Mouse (Mus musculus): ENCODE measurements around the gene Hexa. TPM values are rescaled to one million over a fixed set of nuclear protein-coding genes. Genes with fewer than 3 reads are reported as not detected.

Gene Hexa
- total and polyA plus RNA-seq, 2 experiments from 2014 or later = 52.7 to 52.9 TPM

GRCm38 (mm10) chr9:59522906-59523305, 16.4 kb upstream of the Hexa start:
- Histone ChIP-seq H3K4me3 (ENCODE audit: low read length) (no peak overlapping the region), H3K27me3 (ENCODE audit: insufficient read depth, low read length) (no peaks in the 10 kb centered on the region), H3K36me3 (ENCODE audit: insufficient read depth, low read length) (no peaks in the 10 kb centered on the region), H3K9ac (replicated peaks; ENCODE audit: low read length) (no peak overlapping the region), H3K9me3 (ENCODE audit: low read length) (no peaks in the 10 kb centered on the region), H3K27ac (no peak overlapping the region), H3K4me1 (ENCODE audit: insufficient read depth, low read length) (no peaks in the 10 kb centered on the region), H3K4me2 (ENCODE audit: low read depth, low read length) (no peak overlapping the region)
- WGBS = 69% methylated on average over 4 of the region's 4 CpGs
- DNase-seq (ENCODE audit: low spot score) (no peak), ATAC-seq (no peak)
- TF ChIP-seq CTCF (IDR thresholded peaks at IDR 0.05; ENCODE audit: low read depth) = no peak

- no peak for TF ChIP-seq CTCF (IDR thresholded peaks at IDR 0.05; ENCODE audit: low read depth)
- Histone ChIP-seq H3K4me1 (ENCODE audit: insufficient read depth, low read length) (no peaks in the 10 kb centered on the region), H3K9ac (replicated peaks; ENCODE audit: low read length) (no peak overlapping the region), H3K4me2 (ENCODE audit: low read depth, low read length) (no peak overlapping the region), H3K4me3 (ENCODE audit: low read length) (no peak overlapping the region), H3K9me3 (ENCODE audit: low read length) (no peaks in the 10 kb centered on the region), H3K36me3 (ENCODE audit: insufficient read depth, low read length) (no peaks in the 10 kb centered on the region), H3K27ac (no peak overlapping the region), H3K27me3 (ENCODE audit: insufficient read depth, low read length) (no peaks in the 10 kb centered on the region)
- ATAC-seq (no peak), DNase-seq (ENCODE audit: low spot score) (no peak)
- 79% methylated on average over 6 of the region's 6 CpGs for WGBS
Observed at GRCm38 (mm10) chr9:59526727-59527126, 12.6 kb upstream of the Hexa start.

- no peak for TF ChIP-seq CTCF (IDR thresholded peaks at IDR 0.05; ENCODE audit: low read depth)
- Histone ChIP-seq H3K4me3 (ENCODE audit: low read length) (no peak overlapping the region), H3K36me3 (ENCODE audit: insufficient read depth, low read length) (no peaks in the 10 kb centered on the region), H3K27ac (no peak overlapping the region), H3K9me3 (ENCODE audit: low read length) (no peaks in the 10 kb centered on the region), H3K27me3 (ENCODE audit: insufficient read depth, low read length) (no peaks in the 10 kb centered on the region), H3K9ac (replicated peaks; ENCODE audit: low read length) (no peak overlapping the region), H3K4me1 (ENCODE audit: insufficient read depth, low read length) (no peaks in the 10 kb centered on the region), H3K4me2 (ENCODE audit: low read depth, low read length) (no peak overlapping the region)
- DNase-seq (ENCODE audit: low spot score) = no peak
- WGBS = 92% methylated on average over 3 of the region's 3 CpGs
- no peak for ATAC-seq
Observed at GRCm38 (mm10) chr9:59527580-59527979, 11.8 kb upstream of the Hexa start.

- Histone ChIP-seq H3K36me3 (ENCODE audit: insufficient read depth, low read length) (no peaks in the 10 kb centered on the region), H3K27me3 (ENCODE audit: insufficient read depth, low read length) (no peaks in the 10 kb centered on the region), H3K4me3 (ENCODE audit: low read length) (no peak overlapping the region), H3K27ac (no peak overlapping the region), H3K4me2 (ENCODE audit: low read depth, low read length) (no peak overlapping the region), H3K9ac (replicated peaks; ENCODE audit: low read length) (no peak overlapping the region), H3K4me1 (ENCODE audit: insufficient read depth, low read length) (no peaks in the 10 kb centered on the region), H3K9me3 (ENCODE audit: low read length) (no peaks in the 10 kb centered on the region)
- no peak for DNase-seq (ENCODE audit: low spot score)
- WGBS = 92% methylated on average over 2 of the region's 2 CpGs
- TF ChIP-seq CTCF (IDR thresholded peaks at IDR 0.05; ENCODE audit: low read depth) = no peak
- no peak for ATAC-seq
Observed at GRCm38 (mm10) chr9:59528274-59528673, 11.1 kb upstream of the Hexa start.

GRCm38 (mm10) chr9:59531645-59532044, 7.7 kb upstream of the Hexa start:
- no peaks in the 10 kb centered on the region for H3K36me3 ChIP-seq (ENCODE audit: insufficient read depth, low read length)
- no peak for DNase-seq (ENCODE audit: low spot score)

GRCm38 (mm10) chr9:59533422-59533821, 5.9 kb upstream of the Hexa start:
- DNase-seq (ENCODE audit: low spot score) (no peak), ATAC-seq (no peak)
- Histone ChIP-seq H3K4me2 (ENCODE audit: low read depth, low read length) (no peak overlapping the region), H3K4me3 (ENCODE audit: low read length) (no peak overlapping the region), H3K9me3 (ENCODE audit: low read length) (no peaks in the 10 kb centered on the region), H3K27ac (no peak overlapping the region), H3K36me3 (ENCODE audit: insufficient read depth, low read length) (no peaks in the 10 kb centered on the region), H3K27me3 (ENCODE audit: insufficient read depth, low read length) (no peaks in the 10 kb centered on the region), H3K4me1 (ENCODE audit: insufficient read depth, low read length) (no peaks in the 10 kb centered on the region), H3K9ac (replicated peaks; ENCODE audit: low read length) (no peak overlapping the region)
- TF ChIP-seq CTCF (IDR thresholded peaks at IDR 0.05; ENCODE audit: low read depth) = no peak
- WGBS = 60% methylated on average over 2 of the region's 2 CpGs

More at GRCm38 (mm10) chr9:59531645-59532044, 7.7 kb upstream of the Hexa start:
- Histone ChIP-seq H3K27ac (no peak overlapping the region), H3K4me1 (ENCODE audit: insufficient read depth, low read length) (no peaks in the 10 kb centered on the region), H3K27me3 (ENCODE audit: insufficient read depth, low read length) (no peaks in the 10 kb centered on the region), H3K4me3 (ENCODE audit: low read length) (no peak overlapping the region), H3K4me2 (ENCODE audit: low read depth, low read length) (no peak overlapping the region), H3K9me3 (ENCODE audit: low read length) (no peaks in the 10 kb centered on the region), H3K9ac (replicated peaks; ENCODE audit: low read length) (no peak overlapping the region)
- WGBS = 25% methylated on average over 5 of the region's 5 CpGs
- TF ChIP-seq CTCF (IDR thresholded peaks at IDR 0.05; ENCODE audit: low read depth) = no peak
- no peak for ATAC-seq

GRCm38 (mm10) chr9:59533889-59534288, 5.5 kb upstream of the Hexa start:
- no peaks in the 10 kb centered on the region for H3K9me3 ChIP-seq (ENCODE audit: low read length)
- ATAC-seq (no peak), DNase-seq (ENCODE audit: low spot score) (no peak)
- no peak overlapping the region for H3K27ac ChIP-seq
- H3K27me3 ChIP-seq (ENCODE audit: insufficient read depth, low read length) = no peaks in the 10 kb centered on the region
- no peak overlapping the region for H3K4me3 ChIP-seq (ENCODE audit: low read length)
- no peaks in the 10 kb centered on the region for H3K36me3 ChIP-seq (ENCODE audit: insufficient read depth, low read length)
- H3K9ac ChIP-seq (replicated peaks; ENCODE audit: low read length) = no peak overlapping the region
- no peak overlapping the region for H3K4me2 ChIP-seq (ENCODE audit: low read depth, low read length)
- TF ChIP-seq CTCF (IDR thresholded peaks at IDR 0.05; ENCODE audit: low read depth) = no peak
- H3K4me1 ChIP-seq (ENCODE audit: insufficient read depth, low read length) = 0 out of 2 replicates have a peak, but pooled peaks cover 1% of the 10 kb centered on the region
- 80% methylated on average over 4 of the region's 4 CpGs for WGBS

Data from hindbrain, postnatal 0 days (tissue).